Mouse (Mus musculus): Measurements from ENCODE around the gene Il6ra. TPM values are rescaled to one million over a fixed set of nuclear protein-coding genes. Genes with fewer than 3 reads are reported as not detected.
A peak's percentile ranks its signal among the peaks of the same experiment; 100 is the strongest.
"Not testable (repeated sequence)": the region's sequence is repeated elsewhere in the genome, so short reads cannot be mapped to it uniquely, and the experiment has no call there.

Gene Il6ra
- polyA plus RNA-seq, 2 experiments from 2014 or later = 20.6 to 29.5 TPM

GRCm38 (mm10) chr3:89875021-89875420, 38.0 kb downstream of the Il6ra start:
- ATAC-seq = no peak

- no peak for ATAC-seq
These were observed 38.9 kb downstream of the Il6ra start for GRCm38 (mm10) chr3:89874076-89874475.

GRCm38 (mm10) chr3:89872684-89873083, 40.3 kb downstream of the Il6ra start:
- no peak for ATAC-seq

- ATAC-seq = peak; percentile 84
These were observed 40.8 kb downstream of the Il6ra start for GRCm38 (mm10) chr3:89872209-89872608.

GRCm38 (mm10) chr3:89871339-89871914, 41.6 kb downstream of the Il6ra start:
- ATAC-seq = peak; percentile 2

GRCm38 (mm10) chr3:89870472-89871271, 42.3 kb downstream of the Il6ra start:
- peak; percentile 26 for ATAC-seq

- ATAC-seq = no peak
These were observed 43.4 kb downstream of the Il6ra start for GRCm38 (mm10) chr3:89869556-89869955.

- no peak for ATAC-seq
These were observed 44.0 kb downstream of the Il6ra start for GRCm38 (mm10) chr3:89868956-89869355.

- ATAC-seq = no peak
These were observed 44.6 kb downstream of the Il6ra start for GRCm38 (mm10) chr3:89868357-89868756.

- ATAC-seq = no peak
These were observed 45.3 kb downstream of the Il6ra start for GRCm38 (mm10) chr3:89867651-89868050.

- no peak for ATAC-seq
These were observed 47.2 kb downstream of the Il6ra start for GRCm38 (mm10) chr3:89865764-89866163.

- no peak for ATAC-seq
These were observed 48.0 kb downstream of the Il6ra start for GRCm38 (mm10) chr3:89865020-89865419.

GRCm38 (mm10) chr3:89863716-89864509, 49.1 kb downstream of the Il6ra start:
- peak; percentile 73 for ATAC-seq

- not testable (repeated sequence) for ATAC-seq
These were observed 49.7 kb downstream of the Il6ra start for GRCm38 (mm10) chr3:89863276-89863675.

GRCm38 (mm10) chr3:89862182-89862761, 50.7 kb downstream of the Il6ra start:
- ATAC-seq = peak; percentile 11

GRCm38 (mm10) chr3:89861070-89861469, 51.9 kb downstream of the Il6ra start:
- ATAC-seq = no peak

GRCm38 (mm10) chr3:89860343-89860742, 52.7 kb downstream of the Il6ra start:
- no peak for ATAC-seq

- peak; percentile 37 for ATAC-seq
These were observed 53.1 kb downstream of the Il6ra start for GRCm38 (mm10) chr3:89859936-89860335.

- no peak for ATAC-seq
These were observed 54.1 kb downstream of the Il6ra start for GRCm38 (mm10) chr3:89858888-89859287.

GRCm38 (mm10) chr3:89858123-89858522, 54.9 kb downstream of the Il6ra start:
- ATAC-seq = peak; percentile 17

- ATAC-seq = no peak
These were observed 55.6 kb downstream of the Il6ra start for GRCm38 (mm10) chr3:89857353-89857752.

GRCm38 (mm10) chr3:89853752-89854151, 59.2 kb downstream of the Il6ra start:
- no peak for ATAC-seq

GRCm38 (mm10) chr3:89848083-89848482, 64.9 kb downstream of the Il6ra start:
- no peak for ATAC-seq
